Mouse (Mus musculus) large intestine, adult 2 months (tissue): ENCODE results near the gene Lgals9. TPM values are rescaled to one million over a fixed set of nuclear protein-coding genes. Genes with fewer than 3 reads are reported as not detected.

Source experiments
- DNase-seq: peaks from one replicate; pipeline ENCODE4 v3.0.0-alpha.2; 2012; ENCODE audit warnings: low read depth, low spot score
- WGBS: fragments of 180-500 bp; shearing (Covaris S2); methylation state at CpG from one replicate; pipeline ENCODE4 v1.1.7; 2018; 5-methylcytosine and 5-hydroxymethylcytosine counted together
- polyA plus RNA-seq: library from polyadenylated mRNA; depleted of rRNA; stranded (reverse); fragments of >200 nt; gene quantifications from 2 replicates; pipeline ENCODE4 v1.2.3, GENCODE M21; 2012

Gene Lgals9
- polyA plus RNA-seq, 1 experiment: 712 TPM

DNA sequence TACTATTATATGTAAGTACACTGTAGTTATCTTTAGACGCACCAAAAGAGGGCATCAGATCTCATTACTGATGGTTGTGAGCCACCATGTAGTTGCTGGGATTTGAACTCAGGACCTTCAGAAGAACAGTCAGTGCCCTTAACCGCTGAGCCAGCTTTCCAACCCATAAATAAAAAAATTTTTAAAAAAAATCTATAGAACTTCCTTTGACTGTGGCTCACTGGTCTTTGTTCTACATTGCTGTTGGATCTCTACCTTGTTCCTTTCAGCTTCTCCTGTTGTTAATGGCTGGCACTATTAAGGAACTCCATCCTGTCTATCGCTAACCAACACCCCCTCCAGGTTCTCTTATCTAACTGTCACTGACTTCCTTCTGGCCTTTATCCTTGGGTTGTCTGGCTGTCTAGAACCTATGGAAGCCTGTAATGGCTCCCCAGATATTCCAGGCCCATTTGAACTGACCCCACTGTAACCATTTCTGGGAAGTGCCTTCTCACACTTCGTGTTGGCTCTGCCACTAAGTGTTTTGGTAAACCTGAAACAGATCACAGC is 4.6 kb downstream of the Lgals9 start:
- DNase-seq: no peak
- 72% methylated on average over 4 of the region's 4 CpGs for WGBS

- WGBS: 70% methylated on average over 12 of the region's 12 CpGs
- no peak for DNase-seq
Observed at GRCm38 (mm10) chr11:78978176-78979019, 6.3 kb downstream of the Lgals9 start.

DNA sequence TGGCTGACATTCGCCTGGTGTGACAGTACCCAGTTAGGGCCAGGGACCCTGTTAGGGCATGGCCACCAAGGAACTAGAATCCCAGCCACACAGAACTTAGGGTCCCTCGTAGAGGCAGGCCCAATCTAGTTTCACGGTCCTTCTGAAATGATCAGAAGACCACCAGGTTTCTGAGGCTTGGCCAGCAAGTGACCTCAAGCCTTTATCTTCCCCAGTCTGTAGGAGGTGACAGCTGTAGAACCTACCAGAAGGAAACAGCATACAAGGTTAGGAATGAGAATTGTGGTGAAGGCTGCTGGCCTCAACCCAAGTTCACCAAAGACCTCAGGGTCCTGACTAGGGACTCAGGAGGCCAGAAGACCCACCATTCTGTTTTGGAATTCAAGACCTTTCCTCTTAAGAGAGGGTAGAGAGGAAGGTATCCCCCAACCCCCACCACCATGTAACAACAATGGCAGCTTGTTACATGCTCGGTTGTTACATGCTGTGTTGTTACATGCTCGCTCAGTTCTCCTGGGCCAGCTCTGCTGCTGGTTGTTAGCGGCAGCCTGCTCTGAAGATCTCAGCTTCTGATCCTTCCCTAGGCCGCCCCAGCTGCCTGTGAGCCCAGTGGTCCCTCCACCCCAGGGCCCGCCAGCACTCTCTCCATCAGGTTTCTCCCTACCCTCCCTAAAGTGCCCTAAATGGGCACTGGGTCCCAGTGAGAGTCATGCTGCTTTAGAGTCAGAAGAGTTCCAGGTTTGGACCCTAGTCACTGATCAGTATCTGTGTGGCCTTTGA is 7.8 kb downstream of the Lgals9 start:
- 93% methylated on average over 8 of the region's 8 CpGs for WGBS
- DNase-seq: no peak

- DNase-seq: no peak
- WGBS: 68% methylated on average over 17 of the region's 17 CpGs
Observed at GRCm38 (mm10) chr11:78973381-78974150, 11.2 kb downstream of the Lgals9 start.

- 32% methylated on average over 8 of the region's 8 CpGs for WGBS
- no peak for DNase-seq
Observed at GRCm38 (mm10) chr11:78972811-78973351, 11.9 kb downstream of the Lgals9 start.

DNA sequence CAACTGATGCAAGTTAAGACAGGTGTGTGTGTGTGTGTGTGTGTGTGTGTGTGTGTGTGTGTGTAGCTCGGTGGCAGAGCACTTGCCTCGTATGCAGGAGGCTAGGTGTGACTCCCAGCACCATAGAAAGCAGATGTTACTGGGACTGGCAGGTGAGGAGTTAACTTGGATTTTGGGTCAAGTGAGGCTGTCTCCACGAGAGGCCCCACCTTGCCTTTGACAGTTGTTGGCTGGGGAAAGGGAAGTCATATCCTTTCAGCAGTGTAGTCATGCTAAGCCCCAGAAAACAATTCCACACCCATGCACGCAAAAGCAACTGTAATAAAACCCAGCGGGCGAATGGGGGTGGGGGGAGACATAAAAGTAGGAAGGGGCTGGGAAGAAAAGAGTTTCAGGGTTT is 12.4 kb downstream of the Lgals9 start:
- WGBS: 16% methylated on average over 6 of the region's 6 CpGs
- DNase-seq: no peak

DNA sequence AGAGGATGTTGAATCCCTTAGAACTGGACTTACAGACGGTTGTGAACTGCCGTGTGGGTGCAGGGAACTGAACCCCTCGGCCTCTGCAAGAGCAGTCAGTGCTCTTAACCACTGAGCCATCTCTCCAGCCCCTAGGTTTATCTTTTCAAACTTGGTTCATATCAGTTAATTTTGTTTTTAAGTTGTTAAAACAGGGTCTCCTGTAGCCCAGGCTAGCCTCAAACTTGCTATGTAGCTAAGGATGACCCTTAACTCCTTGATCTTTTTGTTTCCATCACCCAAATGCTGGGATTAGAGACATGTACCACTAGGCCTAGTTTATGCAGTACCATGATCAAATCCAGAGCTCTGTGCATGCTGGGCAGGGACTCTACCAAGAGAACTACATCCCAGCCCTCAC is 13.0 kb downstream of the Lgals9 start:
- DNase-seq: no peak
- 87% methylated on average over 3 of the region's 3 CpGs for WGBS

DNA sequence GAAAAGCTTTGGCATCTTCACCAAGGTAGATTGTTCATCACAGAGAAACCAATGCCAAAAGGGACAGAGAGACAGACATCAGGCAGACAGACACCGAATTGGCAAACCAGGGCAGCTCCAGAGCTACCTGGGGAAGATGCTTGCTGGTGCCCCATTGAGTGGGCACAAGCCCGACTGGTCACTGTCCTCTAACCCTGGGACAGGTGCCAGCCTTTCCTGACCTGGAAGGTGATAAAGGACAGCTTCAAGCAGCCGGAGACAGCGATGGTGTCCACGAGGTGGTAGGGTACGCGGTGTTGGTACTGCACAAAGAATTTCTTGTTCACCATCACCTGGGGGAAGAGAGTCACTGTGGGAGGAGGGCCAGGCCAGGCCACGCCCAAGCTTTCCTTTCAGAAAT is 13.7 kb downstream of the Lgals9 start:
- WGBS: 87% methylated on average over 8 of the region's 8 CpGs
- DNase-seq: no peak

- no peak for DNase-seq
- 87% methylated on average over 4 of the region's 4 CpGs for WGBS
Observed at GRCm38 (mm10) chr11:78968121-78968520, 16.6 kb downstream of the Lgals9 start.

DNA sequence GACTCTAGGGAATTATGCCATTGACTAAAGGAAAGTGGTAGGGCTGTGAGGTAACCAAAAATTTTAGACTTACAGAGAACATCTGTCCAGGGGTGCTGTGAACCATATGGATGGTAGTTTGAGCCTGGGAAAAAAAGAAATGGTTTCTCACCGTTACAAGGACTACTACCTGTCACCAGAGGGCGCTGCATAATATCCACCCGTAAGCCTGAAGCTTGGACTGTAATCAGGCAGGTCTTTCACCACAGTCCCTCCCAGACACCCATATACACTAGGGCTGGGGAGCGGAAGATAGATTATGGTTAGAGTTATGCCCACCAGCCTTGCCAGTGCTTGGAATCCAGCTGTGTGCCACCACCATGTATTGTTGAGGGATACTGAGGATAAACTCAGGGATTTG is 17.4 kb downstream of the Lgals9 start:
- 16% methylated on average over 4 of the region's 4 CpGs for WGBS
- DNase-seq: no peak

GRCm38 (mm10) chr11:78961221-78961620 is 23.5 kb downstream of the Lgals9 start:
- 72% methylated on average over 5 of the region's 5 CpGs for whole genome bisulfite sequencing
- DNase-seq: no peak

GRCm38 (mm10) chr11:78959841-78960520 is 24.8 kb downstream of the Lgals9 start:
- DNase-seq: no peak
- 58% methylated on average over 5 of the region's 5 CpGs for whole genome bisulfite sequencing

DNA sequence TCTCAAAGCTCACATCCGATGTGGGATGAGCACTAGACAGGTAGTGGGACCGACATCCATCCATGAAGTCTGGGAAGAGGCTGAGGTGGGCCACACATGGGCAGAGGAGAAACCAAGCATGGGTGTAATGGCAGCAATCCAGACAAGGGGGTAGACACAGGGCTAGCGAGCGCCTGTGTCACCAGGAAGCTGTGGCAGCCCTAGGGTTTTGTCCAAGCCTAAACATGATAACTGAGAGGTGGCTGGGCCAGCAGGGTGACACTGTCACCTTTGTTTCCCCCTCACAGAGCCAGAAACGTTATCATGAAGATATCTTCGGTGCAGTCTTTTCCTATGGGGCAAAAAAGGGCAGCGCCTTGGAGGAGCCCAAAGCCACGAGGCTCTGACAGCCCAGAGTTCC is 25.4 kb downstream of the Lgals9 start:
- no peak for DNase-seq
- WGBS: 78% methylated on average over 8 of the region's 8 CpGs

- peak; percentile 52 for DNase-seq
- 7% methylated on average over 7 of the region's 7 CpGs for WGBS
Observed at GRCm38 (mm10) chr11:78956260-78956659, 28.5 kb downstream of the Lgals9 start.

DNA sequence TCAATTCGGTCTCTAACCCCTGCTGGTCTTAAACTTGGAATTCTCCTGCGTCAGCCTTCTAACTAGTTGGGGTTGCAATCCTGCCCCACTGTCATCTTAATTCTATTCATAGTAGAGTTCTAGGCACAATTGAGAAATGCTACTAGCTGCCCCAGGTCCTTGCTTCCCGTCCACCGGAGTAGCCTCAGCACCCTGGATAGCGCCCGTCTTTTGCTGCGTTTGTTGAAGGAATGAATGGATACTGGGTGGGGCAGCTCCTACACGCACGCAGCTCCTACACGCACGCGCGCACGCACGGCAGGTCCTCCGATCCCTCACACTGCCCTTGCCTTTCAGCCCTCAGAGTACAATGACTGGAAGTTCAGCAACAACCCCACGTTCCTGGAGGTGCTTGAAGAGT is 32.3 kb downstream of the Lgals9 start:
- DNase-seq: no peak
- WGBS: 11% methylated on average over 17 of the region's 17 CpGs

DNA sequence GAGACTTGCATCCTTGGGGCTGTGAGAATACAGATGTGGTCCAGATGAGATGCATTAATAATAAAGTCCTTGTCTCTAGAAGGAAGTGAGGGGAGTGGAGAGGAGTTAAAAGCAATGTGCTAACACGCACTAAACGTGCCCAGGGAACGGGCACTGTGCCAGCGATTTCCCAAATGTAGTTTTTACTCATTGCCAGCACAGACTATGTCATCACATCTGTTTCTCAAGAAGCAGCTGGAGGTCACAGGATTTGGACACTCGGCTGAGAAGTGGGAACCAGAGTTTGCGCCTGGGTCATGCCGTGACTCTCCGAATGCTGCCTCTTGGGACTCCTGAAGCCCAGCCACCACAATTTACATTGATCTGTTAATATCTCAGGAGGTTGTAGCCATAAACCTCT is 34.4 kb downstream of the Lgals9 start:
- DNase-seq: no peak
- 57% methylated on average over 8 of the region's 8 CpGs for WGBS

DNA sequence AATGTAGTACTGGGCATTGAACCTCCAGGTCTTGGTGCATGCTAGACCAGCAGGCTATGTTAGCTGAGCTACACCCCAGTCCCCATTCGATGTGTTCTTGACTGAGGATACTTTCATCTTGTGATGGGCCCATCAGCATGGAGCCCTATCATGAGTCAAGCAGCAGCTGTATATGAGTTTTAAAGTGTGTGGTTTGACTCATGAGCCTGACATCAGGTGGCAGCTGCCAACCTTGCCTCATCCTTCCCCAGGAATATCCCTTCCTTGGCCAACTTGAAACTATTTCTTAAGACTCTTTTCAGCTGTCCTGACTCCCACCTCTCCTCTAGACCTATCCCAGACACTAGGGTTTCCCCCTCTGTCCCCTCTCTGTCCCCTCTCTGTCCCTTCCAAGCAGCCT is 41.7 kb downstream of the Lgals9 start:
- WGBS: 100% methylated on average over 1 of the region's 1 CpGs
- no peak for DNase-seq

DNA sequence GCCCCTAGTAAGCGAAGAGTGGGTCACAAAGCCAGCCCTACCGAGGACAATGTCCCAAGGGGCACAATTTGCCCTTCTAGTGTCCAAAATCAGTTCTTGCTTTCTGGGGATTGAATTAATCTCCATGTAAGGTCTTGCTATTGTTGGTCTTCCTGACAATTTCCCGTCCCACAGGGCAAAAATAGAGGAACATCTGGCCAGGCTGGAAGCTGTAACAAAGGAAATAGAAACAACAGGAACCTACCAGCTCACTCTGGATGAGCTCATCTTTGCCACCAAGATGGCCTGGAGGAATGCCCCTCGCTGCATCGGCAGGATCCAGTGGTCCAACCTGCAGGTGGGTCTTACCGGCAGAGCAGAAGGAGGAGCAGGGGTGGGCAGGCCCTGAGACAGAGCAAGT is 49.6 kb downstream of the Lgals9 start:
- DNase-seq: no peak
- WGBS: 78% methylated on average over 6 of the region's 6 CpGs

GRCm38 (mm10) chr11:78934727-78935126 is 50.0 kb downstream of the Lgals9 start:
- no peak for DNase-seq

More at GRCm38 (mm10) chr11:78934727-78935126, 50.0 kb downstream of the Lgals9 start:
- WGBS: 79% methylated on average over 4 of the region's 4 CpGs
